Mouse (Mus musculus) adrenal gland, postnatal 25 days (tissue): ENCODE measurements around the gene BC037034. TPM values are rescaled to one million over a fixed set of nuclear protein-coding genes. Genes with fewer than 3 reads are reported as not detected.

Experiments used
- total RNA-seq: library from RNA; stranded (reverse); gene quantifications from 2 replicates; pipeline ENCODE4 v1.2.3, GENCODE M21; 2021

The BC037034 gene
- total RNA-seq, 1 experiment from 2014 or later: 31.6 TPM

Other genes starting within 250 kb of the BC037034 start
- not detected in 2 replicates for gene Smok3a, start 242.8 kb downstream of the BC037034 start, total RNA-seq
- gene Smok3b, start 242.6 kb downstream of the BC037034 start, total RNA-seq: not detected in 2 replicates
- gene Smok3c, start 210.8 kb downstream of the BC037034 start, total RNA-seq: not detected in 2 replicates
- gene Zkscan1, start 178.9 kb downstream of the BC037034 start, total RNA-seq: 40.4 and 47.5 TPM in 2 replicates
- 18.9 and 19.8 TPM in 2 replicates for gene Zscan21, start 147.1 kb downstream of the BC037034 start, total RNA-seq
- 11.4 and 14.1 TPM in 2 replicates for gene Zfp113, start 108.3 kb downstream of the BC037034 start, total RNA-seq
- 136 and 140 TPM in 2 replicates for gene Cops6, start 103.0 kb downstream of the BC037034 start, total RNA-seq
- gene Ap4m1, start 92.0 kb downstream of the BC037034 start, total RNA-seq: 19.1 and 25.8 TPM in 2 replicates
- 46.7 and 48.8 TPM in 2 replicates for gene Mcm7, start 91.6 kb downstream of the BC037034 start, total RNA-seq
- gene Taf6, start 76.6 kb downstream of the BC037034 start, total RNA-seq: 42.9 and 46.0 TPM in 2 replicates
- gene Cnpy4, start 76.5 kb downstream of the BC037034 start, total RNA-seq: 21.6 and 25.5 TPM in 2 replicates
- 9.4 and 12.1 TPM in 2 replicates for gene Mblac1, start 69.7 kb downstream of the BC037034 start, total RNA-seq
- gene Nxpe5, start 38.1 kb downstream of the BC037034 start, total RNA-seq: 0.30 TPM in 1 of 2 replicates, not detected in the other
- gene Lamtor4, start 8.6 kb downstream of the BC037034 start, total RNA-seq: 79.7 and 96.6 TPM in 2 replicates
- not detected in 2 replicates for gene Gal3st4, start 8.8 kb upstream of the BC037034 start, total RNA-seq
- not detected in 2 replicates for gene Gm43720, start 15.9 kb upstream of the BC037034 start, total RNA-seq
- gene Gpc2, start 16.0 kb upstream of the BC037034 start, total RNA-seq: 0.81 and 0.91 TPM in 2 replicates
- not detected in 2 replicates for gene Stag3, start 16.2 kb upstream of the BC037034 start, total RNA-seq
- gene Pvrig, start 77.9 kb upstream of the BC037034 start, total RNA-seq: not detected in 2 replicates
- 6.4 and 9.1 TPM in 2 replicates for gene Zfp157, start 177.4 kb upstream of the BC037034 start, total RNA-seq